Comparison of ENCODE assay signal across 8 mouse cellular contexts in genomic region chr19:29064451-29065102, GRCm38 (mm10). TPM values are rescaled to one million over a fixed set of nuclear protein-coding genes. Genes with fewer than 3 reads are reported as not detected.
DNase-seq lines count a peak whose midpoint lies in the region; ATAC-seq and TF ChIP-seq lines count a peak whose summit lies in the region.

No protein-coding gene starts in this region.

- no peak overlapping the region for H3K9ac ChIP-seq in neural tube, embryonic 13.5 days
- H3K9ac ChIP-seq in midbrain, embryonic 15.5 days, result no peak overlapping the region

- peak overlapping the region; percentile 47 for H3K4me2 ChIP-seq in neural tube, embryonic 13.5 days
- H3K4me2 ChIP-seq in midbrain, embryonic 15.5 days, result peak overlapping the region; percentile 46

- ATAC-seq in neural tube, embryonic 13.5 days (ENCODE audit: low read depth), result no peak
- ATAC-seq in midbrain, embryonic 15.5 days (replicated peaks), result 0 out of 2 replicates have a peak, but pooled peaks have one; percentile 11

- no peak for TF ChIP-seq POLR2A in cortical plate, adult 2 months (IDR thresholded peaks at IDR 0.05; ENCODE audit: extremely low read depth, insufficient read depth, low read length)

- whole genome bisulfite sequencing in neural tube, embryonic 13.5 days, result 54% methylated on average over 9 of the region's 9 CpGs
- 51% methylated on average over 9 of the region's 9 CpGs for WGBS in heart, embryonic 10.5 days
- WGBS in midbrain, embryonic 15.5 days, result 65% methylated on average over 9 of the region's 9 CpGs

- H3K27ac ChIP-seq in neural tube, embryonic 13.5 days (replicated peaks), result no peak overlapping the region
- H3K27ac ChIP-seq in cortical plate, adult 2 months (ENCODE audit: insufficient read depth, low read length), result peak overlapping the region; percentile 48; the same call in 1 of the 2 replicates
- peak overlapping the region; percentile 83 for H3K27ac ChIP-seq in heart, embryonic 10.5 days
- H3K27ac ChIP-seq in midbrain, embryonic 15.5 days, result no peak overlapping the region

- no peak overlapping the region for H3K4me3 ChIP-seq in neural tube, embryonic 13.5 days
- no peak overlapping the region for H3K4me3 ChIP-seq in cortical plate, adult 2 months (ENCODE audit: insufficient read depth, low read length)
- H3K4me3 ChIP-seq in heart, embryonic 10.5 days, result 0 out of 2 replicates have a peak overlapping the region, but pooled peaks have one; percentile 0
- H3K4me3 ChIP-seq in midbrain, embryonic 15.5 days, result no peak overlapping the region

- H3K27me3 ChIP-seq in neural tube, embryonic 13.5 days, result no peaks in the 10 kb centered on the region
- H3K27me3 ChIP-seq in heart, embryonic 10.5 days (ENCODE audit: insufficient read depth, poor library complexity, severe bottlenecking), result no peaks in the 10 kb centered on the region
- H3K27me3 ChIP-seq in midbrain, embryonic 15.5 days (replicated peaks), result no peaks in the 10 kb centered on the region

- DNase-seq in neural tube, embryonic 10.5 days (ENCODE audit: extremely low spot score, low spot score), result no peak
- DNase-seq in heart, embryonic 10.5 days (ENCODE audit: low spot score), result peak; percentile 92
- DNase-seq in kidney, postnatal 4 days, result peak; percentile 18 to 27
- DNase-seq in thymus, postnatal 36 days, result peak; percentile 29 to 32
- no peak for DNase-seq in right cerebral cortex, postnatal 25 days

- H3K36me3 ChIP-seq in neural tube, embryonic 13.5 days, result no peaks in the 10 kb centered on the region
- no peaks in the 10 kb centered on the region for H3K36me3 ChIP-seq in heart, embryonic 10.5 days
- no peaks in the 10 kb centered on the region for H3K36me3 ChIP-seq in midbrain, embryonic 15.5 days (replicated peaks)

- TF ChIP-seq CTCF in cortical plate, adult 2 months (IDR thresholded peaks at IDR 0.05; ENCODE audit: extremely low read depth, insufficient read depth, low read length), result no peak

- no peaks in the 10 kb centered on the region for H3K9me3 ChIP-seq in neural tube, embryonic 13.5 days
- no peaks in the 10 kb centered on the region for H3K9me3 ChIP-seq in heart, embryonic 10.5 days
- H3K9me3 ChIP-seq in midbrain, embryonic 15.5 days, result no peaks in the 10 kb centered on the region

- peaks cover 9% of the 10 kb centered on the region; the same call in 1 of the 2 replicates for H3K4me1 ChIP-seq in neural tube, embryonic 13.5 days (replicated peaks)
- H3K4me1 ChIP-seq in cortical plate, adult 2 months (ENCODE audit: control insufficient read depth, insufficient read depth, low read length), result peaks cover 4% of the 10 kb centered on the region
- H3K4me1 ChIP-seq in heart, embryonic 10.5 days, result peaks cover 18% of the 10 kb centered on the region; the same call in 1 of the 2 replicates
- H3K4me1 ChIP-seq in midbrain, embryonic 15.5 days, result peaks cover 6% of the 10 kb centered on the region; the same call in 1 of the 2 replicates

RNA-seq across cellular contexts. Expression of gene Ak3, which starts 16.8 kb away (rescaled TPM):
- polyA plus RNA-seq in neural tube, embryonic 13.5 days (2015; fragmentation: Nextera tagmentation; extraction: Ambion mirVana), result 69.8 and 71.9 TPM in 2 replicates
- 65.9 and 71.0 TPM in 2 replicates for polyA plus RNA-seq in cortical plate, adult 2 months (2012; rRNA removed)
- 77.8 TPM in 2 replicates for polyA plus RNA-seq in heart, embryonic 10.5 days (2016; fragmentation: Nextera tagmentation; extraction: Ambion mirVana)
- polyA plus RNA-seq in midbrain, embryonic 15.5 days (2015; fragmentation: Nextera tagmentation; extraction: Ambion mirVana), result 65.8 and 71.8 TPM in 2 replicates

RNA-seq across cellular contexts. Expression of gene Rcl1, which starts 36.6 kb away (rescaled TPM):
- 32.8 and 34.6 TPM in 2 replicates for polyA plus RNA-seq in neural tube, embryonic 13.5 days (2015; fragmentation: Nextera tagmentation; extraction: Ambion mirVana)
- 16.5 and 16.7 TPM in 2 replicates for polyA plus RNA-seq in cortical plate, adult 2 months (2012; rRNA removed)
- 38.9 and 64.4 TPM in 2 replicates for polyA plus RNA-seq in heart, embryonic 10.5 days (2016; fragmentation: Nextera tagmentation; extraction: Ambion mirVana)
- polyA plus RNA-seq in midbrain, embryonic 15.5 days (2015; fragmentation: Nextera tagmentation; extraction: Ambion mirVana), result 32.8 and 36.3 TPM in 2 replicates

Comparison
In these comparisons a context has a peak if more than half of its experiments do, and no peak if none do; other contexts are left out.
1. H3K27ac ChIP-seq: peak in cortical plate, adult 2 months (single experiment) and heart, embryonic 10.5 days (single experiment); none in neural tube, embryonic 13.5 days (single experiment) and midbrain, embryonic 15.5 days (single experiment).
2. DNase-seq: peak in heart, embryonic 10.5 days (single experiment), kidney, postnatal 4 days (2 of 2) and thymus, postnatal 36 days (2 of 2); none in neural tube, embryonic 10.5 days (single experiment) and right cerebral cortex, postnatal 25 days (single experiment).